Mouse (Mus musculus): ENCODE results near the gene Nthl1.

The Nthl1 gene

DNA sequence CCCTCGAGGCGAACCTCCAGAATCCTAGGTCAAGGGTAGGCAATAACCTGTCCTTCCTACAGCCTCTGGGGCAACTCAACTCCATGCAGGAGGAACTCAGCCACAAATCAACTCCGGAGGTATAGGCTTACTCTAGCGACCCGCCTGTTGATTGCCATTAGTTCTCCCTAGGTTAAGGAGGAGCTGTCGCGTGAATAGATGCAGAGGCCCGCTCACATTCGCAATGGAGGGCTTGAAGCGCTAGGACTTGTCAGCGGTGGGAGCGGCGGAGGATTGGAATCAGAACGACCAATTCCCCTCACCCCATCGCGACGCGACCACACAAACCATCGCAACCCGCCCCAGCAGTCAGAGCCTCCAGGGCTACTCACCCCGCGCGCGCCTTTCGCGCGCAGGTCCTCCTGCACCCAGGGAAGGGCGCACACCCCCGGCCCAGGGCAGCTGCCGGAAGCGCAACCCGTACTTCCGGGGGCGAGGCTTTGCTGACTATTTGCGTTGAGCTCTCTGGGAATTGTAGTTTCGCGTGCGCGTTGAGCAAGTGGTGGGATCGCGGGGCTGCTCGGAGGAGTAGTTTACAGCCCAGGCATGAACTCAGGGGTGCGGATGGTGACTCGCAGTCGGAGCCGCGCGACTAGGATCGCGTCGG lies at the start of gene Nthl1, which contains the start of gene Tsc2:
TSS of gene Nthl1 (plus strand) at position 514 of the 646 bp plus-strand sequence.
TSS of gene Tsc2 (minus strand) at position 464 of the 646 bp plus-strand sequence.
- DNase-seq (ENCODE audit: extremely low read depth, low read depth, low spot score) = no peak

GRCm38 (mm10) chr17:24583599-24584460 lies 48.6 kb upstream of the Nthl1 start:
- DNase-seq (ENCODE audit: extremely low read depth, low read depth, low spot score) = no peak

- DNase-seq (ENCODE audit: extremely low read depth, low read depth, low spot score) = no peak
Measured at GRCm38 (mm10) chr17:24584520-24584919, 48.0 kb upstream of the Nthl1 start.

GRCm38 (mm10) chr17:24586532-24586931 lies 45.9 kb upstream of the Nthl1 start:
- no peak for DNase-seq (ENCODE audit: extremely low read depth, low read depth, low spot score)

GRCm38 (mm10) chr17:24590943-24591342 lies 41.5 kb upstream of the Nthl1 start:
- DNase-seq (ENCODE audit: extremely low read depth, low read depth, low spot score) = no peak

- no peak for DNase-seq (ENCODE audit: extremely low read depth, low read depth, low spot score)
Measured at GRCm38 (mm10) chr17:24591695-24592094, 40.8 kb upstream of the Nthl1 start.

DNA sequence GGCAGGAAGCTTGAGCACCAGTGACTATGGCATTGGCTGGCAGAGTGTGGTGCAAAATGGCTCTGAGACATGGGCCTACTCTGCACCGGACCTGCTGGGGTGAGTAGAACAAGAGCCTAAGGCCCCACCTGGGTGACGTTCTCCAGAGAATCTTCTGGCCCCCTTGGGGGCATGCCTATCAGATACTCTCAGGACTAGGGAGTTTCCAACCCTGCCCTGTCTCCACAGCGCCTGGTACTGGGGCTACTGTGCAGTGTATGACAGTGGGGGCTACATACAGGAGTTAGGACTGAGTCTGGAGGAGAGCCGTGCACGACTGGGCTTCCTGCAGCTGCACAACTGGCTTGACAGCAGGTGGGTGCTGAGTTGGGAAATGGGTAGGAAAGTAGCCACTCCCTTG lies 39.2 kb upstream of the Nthl1 start:
- no peak for DNase-seq (ENCODE audit: extremely low read depth, low read depth, low spot score)

DNA sequence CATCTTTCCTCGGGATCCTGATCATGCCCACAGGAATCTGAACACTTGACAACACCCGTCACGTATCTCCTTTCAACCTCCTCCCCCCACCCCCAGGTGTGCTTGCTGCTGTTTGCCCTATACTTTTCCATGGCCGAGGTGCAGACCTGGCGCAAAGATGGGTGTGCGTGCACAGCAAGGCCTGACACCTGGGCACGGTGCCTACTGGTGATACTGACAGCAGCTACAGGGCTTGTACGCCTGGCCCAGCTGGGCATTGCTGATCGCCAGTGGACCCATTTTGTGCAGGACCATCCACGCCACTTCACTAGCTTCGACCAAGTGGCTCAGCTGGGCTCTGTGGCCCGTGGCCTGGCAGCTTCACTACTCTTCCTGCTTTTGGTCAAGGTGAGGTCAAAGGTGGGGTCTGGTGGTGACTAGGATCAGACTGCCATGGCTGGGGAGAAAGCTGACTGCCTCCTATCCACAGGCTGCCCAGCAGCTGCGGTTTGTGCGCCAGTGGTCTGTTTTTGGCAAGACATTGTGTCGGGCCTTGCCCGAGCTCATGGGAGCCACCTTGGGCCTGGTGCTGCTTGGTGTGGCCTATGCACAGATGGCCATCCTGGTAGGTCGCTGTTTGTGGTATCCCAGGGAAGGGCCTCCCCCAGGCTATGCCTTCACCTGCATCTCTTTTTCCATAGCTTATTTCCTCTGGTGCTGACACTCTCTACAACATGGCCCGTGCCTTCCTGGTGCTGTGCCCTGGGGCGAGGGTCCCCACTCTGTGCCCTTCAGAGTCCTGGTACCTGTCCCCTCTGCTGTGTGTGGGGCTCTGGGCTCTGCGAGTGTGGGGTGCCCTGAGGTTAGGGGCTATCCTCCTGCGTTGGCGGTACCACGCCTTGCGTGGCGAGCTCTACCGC lies 38.2 kb upstream of the Nthl1 start:
- DNase-seq (ENCODE audit: extremely low read depth, low read depth, low spot score) = no peak

DNA sequence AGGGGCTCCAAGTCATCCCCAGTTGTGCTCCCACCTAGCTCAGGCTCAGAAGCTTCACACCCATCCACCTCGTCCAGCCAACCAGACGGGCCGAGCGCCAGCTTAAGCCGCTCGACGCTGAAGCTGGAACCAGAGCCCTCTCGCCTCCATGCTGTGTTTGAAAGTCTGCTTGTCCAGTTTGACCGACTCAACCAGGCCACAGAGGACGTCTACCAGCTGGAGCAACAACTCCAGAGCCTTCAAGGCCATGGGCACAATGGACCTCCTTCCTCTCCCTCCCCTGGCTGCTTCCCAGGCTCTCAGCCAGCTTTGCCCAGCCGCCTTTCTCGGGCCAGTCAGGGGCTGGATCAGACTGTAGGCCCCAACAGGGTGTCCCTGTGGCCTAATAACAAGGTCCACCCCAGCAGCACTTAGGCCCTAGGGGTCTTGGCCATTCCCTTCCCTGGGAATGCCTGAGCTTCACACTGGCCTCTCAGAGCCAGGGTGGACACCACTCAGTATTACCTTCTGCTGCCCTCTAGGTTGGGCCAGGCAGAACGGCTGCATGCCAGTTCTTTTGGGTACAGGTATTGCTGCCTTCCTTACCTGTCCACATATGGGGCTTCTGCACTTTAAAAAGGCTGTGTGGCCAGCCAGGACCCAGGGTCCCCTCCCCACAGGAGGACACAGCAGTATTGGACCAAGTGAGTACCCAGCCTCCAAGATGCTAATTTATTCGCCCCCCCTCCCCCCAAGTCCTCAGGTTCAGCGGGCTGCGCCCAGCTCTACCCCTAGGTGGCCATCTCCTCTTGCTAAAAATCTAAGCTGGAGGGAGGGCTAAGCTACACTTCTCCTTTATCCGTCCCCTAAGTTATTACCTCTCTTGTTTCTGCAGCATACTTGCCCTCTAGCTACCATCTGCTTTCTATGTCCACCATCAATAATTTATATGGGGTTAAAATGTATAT lies 37.1 kb upstream of the Nthl1 start:
- DNase-seq (ENCODE audit: extremely low read depth, low read depth, low spot score) = no peak

DNA sequence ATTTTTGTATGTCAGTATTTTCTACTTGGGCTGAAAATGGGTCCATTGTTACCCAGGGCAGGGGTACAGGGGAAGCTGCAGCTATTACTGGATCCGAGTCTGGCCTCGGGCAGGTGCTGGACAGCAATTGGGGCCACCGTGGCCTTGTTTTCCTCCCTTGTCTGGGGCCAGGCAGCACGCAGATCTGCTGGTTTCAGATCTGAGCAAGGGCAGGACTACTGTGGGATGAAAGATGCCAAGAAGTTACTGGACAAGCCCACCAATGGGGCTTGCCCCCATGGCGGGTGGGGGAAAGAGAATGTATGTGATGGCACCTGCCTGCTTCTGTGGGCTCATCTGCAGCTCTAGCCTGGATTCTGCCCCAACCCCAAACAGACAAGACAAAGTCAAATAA lies 36.4 kb upstream of the Nthl1 start:
- DNase-seq (ENCODE audit: extremely low read depth, low read depth, low spot score) = no peak

- no peak for DNase-seq (ENCODE audit: extremely low read depth, low read depth, low spot score)
Measured at GRCm38 (mm10) chr17:24596471-24597183, 35.9 kb upstream of the Nthl1 start.

DNA sequence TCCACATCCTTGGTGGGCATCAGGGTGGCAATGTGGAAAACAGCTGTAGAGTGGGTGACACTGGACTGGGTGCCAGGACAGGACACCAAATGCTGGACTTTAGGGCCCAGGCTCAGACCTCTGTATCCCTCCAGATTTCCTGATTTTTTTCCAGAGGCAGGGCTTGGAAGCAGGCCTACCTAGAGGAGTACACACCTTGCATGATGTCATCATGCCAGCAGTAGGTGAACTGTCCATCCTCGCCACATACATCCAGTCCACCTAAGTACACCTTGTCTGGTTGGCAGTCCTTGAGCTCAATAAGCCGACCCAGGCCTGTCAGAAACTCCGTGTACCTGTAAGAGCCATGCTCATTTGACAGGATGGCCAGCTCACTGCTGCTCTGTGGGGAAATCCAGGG lies 34.5 kb upstream of the Nthl1 start:
- DNase-seq (ENCODE audit: extremely low read depth, low read depth, low spot score) = no peak

DNA sequence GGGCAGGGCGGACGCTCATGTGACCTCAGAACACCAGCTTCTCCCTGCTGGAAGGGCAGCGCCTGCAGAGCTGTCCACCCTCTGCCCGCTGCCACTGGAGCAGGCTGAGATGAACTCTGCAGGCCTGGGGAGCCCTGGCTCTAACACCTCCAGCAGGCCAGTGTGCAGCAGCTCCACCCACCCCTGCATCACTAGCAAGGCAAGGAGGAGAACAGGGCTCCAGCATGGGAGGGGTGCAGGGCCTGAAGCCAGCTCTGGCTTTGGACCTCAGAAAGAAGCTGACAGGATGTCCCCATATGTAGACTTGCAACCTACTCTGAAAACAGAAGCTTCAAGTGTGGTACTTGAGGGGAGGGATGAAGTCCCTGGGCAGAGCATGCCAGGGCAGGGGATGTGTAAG lies 32.0 kb upstream of the Nthl1 start:
- no peak for DNase-seq (ENCODE audit: extremely low read depth, low read depth, low spot score)

- DNase-seq (ENCODE audit: extremely low read depth, low read depth, low spot score) = no peak
Measured at GRCm38 (mm10) chr17:24603961-24604360, 28.5 kb upstream of the Nthl1 start.

- DNase-seq (ENCODE audit: extremely low read depth, low read depth, low spot score) = no peak
Measured at GRCm38 (mm10) chr17:24604557-24604956, 27.9 kb upstream of the Nthl1 start.

DNA sequence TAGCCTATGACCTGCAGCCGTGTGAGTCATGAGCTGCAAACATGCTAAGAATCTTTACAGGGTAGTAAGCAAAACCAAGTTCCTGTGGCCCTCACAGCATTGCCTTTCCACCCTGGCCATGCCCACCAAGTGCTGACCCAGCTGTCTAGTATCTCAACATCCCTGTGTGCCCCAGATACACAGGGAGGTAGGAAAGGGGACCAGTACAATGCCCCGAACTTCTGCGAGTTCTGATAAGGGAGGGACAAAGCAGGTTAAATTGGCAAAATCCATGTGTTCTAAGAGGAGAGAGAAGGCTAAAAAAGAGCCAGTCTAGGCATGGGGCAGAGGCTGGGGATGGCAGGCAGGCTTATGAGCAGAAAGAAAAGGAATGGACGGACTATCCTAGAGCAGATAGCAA lies 24.1 kb upstream of the Nthl1 start:
- DNase-seq (ENCODE audit: extremely low read depth, low read depth, low spot score) = no peak

GRCm38 (mm10) chr17:24608874-24609273 lies 23.6 kb upstream of the Nthl1 start:
- DNase-seq (ENCODE audit: extremely low read depth, low read depth, low spot score) = no peak

DNA sequence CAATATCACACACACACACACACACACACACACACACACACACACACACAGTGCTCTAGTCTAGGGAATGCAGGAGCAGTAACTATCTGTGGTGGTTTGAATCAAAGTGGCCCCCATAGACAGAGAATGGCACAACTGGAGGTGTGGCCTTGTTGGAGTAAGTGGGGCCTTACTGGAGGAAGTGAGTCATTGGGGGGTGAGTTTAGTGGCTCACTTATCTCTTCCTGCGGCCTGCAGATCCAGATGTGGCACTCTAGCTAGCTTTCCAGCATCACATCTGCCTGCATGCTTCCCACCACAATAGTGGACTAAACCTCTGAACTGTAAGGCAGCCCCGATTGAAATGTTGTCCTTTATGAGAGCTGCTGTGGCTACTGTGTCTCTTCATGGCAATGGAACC lies 21.8 kb upstream of the Nthl1 start:
- no peak for DNase-seq (ENCODE audit: extremely low read depth, low read depth, low spot score)

DNA sequence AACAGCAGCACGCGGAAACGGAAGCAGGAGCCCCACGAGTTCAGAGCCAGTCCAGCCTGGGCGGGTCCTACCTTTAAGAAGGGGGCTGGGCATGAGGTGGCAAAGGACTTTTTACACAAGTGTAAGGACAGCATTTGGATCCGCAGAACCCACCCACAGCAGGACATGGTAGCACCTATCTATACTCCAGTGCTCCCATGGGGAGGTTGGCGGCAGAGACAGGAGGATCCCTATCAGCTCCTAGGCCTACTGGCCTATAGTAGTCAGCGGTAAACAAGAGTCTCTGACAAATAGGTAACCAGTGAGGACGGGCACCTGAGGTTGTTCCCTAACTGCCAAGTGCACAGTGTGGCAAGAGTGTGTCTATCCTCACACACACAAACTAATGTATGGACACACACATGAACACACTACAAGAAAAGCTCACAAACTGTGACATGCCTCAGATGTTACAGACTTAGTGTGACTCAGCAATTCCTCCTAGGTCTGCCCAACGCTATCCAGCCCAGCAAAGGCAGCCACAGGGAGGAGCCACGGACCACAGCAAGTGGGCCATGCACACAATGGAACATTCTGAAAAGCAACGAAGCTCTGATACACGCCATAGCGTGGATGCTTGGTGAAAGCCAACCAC lies 14.8 kb upstream of the Nthl1 start:
- DNase-seq (ENCODE audit: extremely low read depth, low read depth, low spot score) = no peak
